Mouse (Mus musculus) retina, adult 2 months (tissue): ENCODE data around the gene Fhl5.
"Not testable (repeated sequence)": the region's sequence is repeated elsewhere in the genome, so short reads cannot be mapped to it uniquely, and the experiment has no call there.

ENCODE experiments used
- DNase-seq: peaks from one replicate; pipeline ENCODE4 v3.0.0-alpha.2; 2012; ENCODE audit warnings: low read depth, low spot score

Fhl5 gene

DNA sequence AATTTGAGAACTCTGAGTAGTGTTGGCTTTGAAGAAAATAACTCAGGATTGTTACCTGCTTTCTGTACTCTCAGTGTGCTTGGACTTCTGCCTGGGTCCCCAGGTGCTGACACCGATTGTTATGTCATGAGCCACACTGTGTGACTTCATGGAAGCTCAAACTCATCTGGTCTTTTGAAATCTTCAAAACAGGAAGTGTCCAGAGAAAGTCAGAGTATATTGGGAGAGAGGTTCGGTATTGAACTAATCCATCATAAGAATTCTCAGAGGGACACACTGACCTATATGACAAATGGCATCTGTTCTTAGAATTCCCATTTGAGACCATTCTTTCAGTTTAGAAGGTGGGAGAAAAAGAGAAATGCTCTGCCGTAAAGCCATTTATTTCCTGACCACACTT is at the start of gene Fhl5:
TSS of gene Fhl5 (minus strand) at position 101 of the 400 bp plus-strand sequence.
- no peak for DNase-seq

DNA sequence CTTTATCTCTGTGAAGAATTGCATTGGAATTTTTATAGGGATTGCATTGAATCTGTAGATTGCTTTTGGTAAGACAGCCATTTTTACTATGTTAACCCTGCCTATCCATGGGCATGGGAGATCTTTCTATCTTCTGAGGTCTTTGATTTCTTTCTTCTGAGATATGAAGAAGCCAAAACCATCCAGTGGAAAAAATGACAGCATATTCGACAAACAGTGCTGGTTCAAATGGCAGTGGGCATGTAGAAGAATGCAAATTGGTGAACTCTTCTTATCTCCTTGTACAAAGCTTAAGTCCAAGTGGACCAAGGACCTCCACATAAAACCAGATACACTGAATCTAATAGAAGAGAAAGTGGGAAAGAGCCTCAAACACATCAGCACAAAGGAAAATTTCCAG is 42.3 kb upstream of the Fhl5 start:
- not testable (repeated sequence) for DNase-seq

DNA sequence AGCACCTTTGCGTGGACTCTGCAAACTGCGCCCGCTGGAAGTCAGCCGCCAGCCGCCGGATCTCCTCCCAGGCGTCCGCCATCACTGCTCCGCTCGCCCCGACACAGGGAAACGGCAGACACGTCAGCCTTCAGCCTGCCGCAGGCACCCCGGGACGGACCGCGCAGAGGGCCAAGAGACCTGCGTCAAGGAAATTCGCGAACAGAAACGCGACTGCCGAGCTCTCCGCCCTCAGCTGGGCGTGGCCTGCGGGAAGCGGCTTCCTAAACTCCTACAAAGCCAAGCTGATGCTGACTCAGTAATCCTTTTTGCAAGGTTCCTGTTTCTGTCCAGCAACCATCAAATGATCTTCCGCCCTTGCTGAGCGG is 39.0 kb upstream of the Fhl5 start, which contains the start of gene Ufl1:
TSS of gene Ufl1 (minus strand) at position 151 of the 368 bp plus-strand sequence.
- peak; percentile 91 for DNase-seq

DNA sequence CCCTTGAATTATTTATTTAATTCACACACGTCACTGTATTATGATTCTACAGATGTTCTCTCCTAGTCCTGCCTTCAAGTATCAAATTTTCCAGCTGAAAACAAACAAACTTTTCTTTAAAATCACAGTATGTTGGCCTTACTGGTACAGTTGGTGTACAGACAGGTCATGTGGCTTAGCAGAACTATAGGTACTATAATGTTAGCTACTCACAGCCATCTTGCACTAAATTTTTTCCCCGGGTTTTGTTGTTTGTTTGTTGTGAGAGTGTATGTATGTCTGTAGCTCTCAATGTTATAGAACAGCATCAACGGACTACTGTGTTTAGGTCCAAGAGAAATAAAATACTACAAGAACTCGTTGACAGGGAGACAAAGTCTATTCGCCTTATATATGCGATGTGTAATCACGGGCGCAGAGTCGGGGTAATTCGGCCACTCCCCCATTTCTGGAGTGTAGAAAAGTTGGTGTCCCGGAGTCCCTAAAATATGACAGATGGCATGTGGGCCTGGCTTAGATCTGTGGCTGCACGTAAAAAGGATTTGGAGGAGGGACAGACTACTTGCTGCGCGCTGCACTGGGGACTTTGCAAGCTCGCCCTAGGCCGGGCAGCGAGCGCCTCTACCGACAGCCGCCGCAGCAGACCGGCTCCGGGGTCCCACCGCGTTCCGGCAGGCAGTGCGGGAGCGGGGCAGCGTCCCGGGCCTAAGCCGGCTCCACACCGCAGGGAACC is 38.4 kb upstream of the Fhl5 start:
- DNase-seq = no peak

DNA sequence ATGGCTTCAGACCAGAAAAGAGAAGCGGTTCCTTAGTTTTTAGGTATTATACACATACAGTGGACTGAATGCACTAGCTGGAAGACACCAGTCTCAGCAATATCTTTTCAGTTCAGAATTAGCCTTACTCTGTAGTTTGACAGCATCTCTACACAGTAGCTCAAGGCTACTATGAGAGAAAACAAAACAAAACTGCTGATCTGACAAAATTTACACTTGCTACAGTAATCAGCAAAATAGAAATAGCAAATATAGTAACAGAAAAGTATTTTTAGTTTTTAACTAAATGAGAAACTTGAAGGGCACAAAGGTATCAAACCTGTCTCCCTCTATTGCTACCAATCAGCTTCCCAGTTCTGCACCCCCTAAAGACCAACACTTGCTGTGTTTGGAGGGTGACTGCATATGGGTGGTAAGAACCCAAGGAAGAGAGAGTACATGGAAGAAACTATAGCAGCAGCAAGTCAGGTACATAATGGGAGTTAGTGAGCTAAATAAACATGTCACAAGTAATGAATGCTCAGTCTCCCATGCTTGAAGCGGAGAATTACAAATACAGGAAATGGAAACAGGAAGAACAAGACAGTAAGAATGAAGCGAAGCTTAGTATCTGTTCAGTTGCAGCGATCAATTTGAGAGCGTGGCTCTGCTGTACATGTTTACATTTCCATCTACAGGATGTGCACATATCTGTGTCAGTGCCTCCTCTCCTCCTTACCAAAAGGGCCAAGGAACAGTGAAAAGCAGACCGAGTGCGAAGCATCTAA is 30.4 kb upstream of the Fhl5 start:
- no peak for DNase-seq

DNA sequence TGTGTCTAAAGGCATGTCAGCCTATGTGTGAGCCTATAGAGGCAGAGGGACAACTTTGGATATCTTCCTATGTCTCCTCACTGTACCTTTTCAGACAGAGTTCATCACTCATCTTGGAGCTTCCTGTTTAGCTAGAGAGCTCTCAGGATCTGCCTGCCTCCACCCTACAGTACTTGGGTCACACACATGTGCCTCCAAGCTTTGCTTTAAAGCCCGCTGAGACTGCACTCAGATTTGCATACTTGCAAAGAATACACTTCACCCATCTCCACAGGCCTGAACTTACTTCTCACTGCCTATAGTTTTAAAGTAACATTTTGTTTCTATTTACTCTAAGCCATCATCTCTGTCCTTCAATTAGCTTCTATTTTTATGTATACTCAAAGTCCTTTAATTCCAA is 29.2 kb upstream of the Fhl5 start:
- DNase-seq = no peak

DNA sequence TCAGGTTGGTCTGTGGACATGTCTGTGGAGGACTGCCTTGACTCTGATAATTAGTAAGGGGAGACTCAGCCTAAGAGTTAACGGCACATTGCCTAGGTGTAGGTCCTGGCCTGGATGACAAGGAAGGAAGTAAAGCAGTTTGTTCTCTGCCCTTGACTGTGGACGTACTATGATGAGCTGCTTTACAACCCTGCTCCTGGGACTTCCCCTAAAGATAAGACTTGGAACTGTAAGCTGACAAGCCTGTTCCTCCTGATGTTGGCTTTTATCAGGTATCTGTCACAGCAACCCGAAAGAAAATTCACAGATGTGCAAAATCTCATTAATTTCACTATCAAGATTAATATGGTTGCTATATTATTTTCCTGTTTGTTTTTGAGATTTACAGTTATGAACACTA is 24.5 kb upstream of the Fhl5 start:
- DNase-seq = no peak

DNA sequence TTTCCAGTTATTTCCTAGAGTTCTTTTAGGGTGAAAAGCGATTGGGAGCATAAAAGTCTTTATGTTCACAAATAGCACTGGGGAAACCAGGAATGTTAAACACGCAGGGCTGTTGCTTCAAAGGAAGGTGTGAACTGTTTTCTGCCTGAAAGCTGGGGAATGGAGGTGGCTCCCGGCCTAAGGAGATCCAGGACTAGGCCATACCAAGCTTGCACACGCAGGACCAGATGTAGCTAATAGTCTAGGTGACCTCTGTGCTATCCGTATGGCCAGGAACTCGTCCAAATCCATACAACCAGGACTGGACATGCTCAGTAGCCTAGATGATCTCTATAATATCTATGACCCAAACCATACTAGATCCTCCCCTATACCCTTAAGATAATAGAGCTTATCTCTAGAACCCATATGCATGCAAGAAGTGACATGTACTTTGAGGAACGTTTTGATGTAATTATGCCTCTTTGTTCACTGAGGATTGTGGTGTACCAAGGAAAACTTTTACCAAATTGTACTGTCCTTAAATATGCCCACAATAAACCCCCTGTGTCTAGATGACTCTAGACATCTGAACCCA is 15.2 kb upstream of the Fhl5 start:
- DNase-seq = no peak

DNA sequence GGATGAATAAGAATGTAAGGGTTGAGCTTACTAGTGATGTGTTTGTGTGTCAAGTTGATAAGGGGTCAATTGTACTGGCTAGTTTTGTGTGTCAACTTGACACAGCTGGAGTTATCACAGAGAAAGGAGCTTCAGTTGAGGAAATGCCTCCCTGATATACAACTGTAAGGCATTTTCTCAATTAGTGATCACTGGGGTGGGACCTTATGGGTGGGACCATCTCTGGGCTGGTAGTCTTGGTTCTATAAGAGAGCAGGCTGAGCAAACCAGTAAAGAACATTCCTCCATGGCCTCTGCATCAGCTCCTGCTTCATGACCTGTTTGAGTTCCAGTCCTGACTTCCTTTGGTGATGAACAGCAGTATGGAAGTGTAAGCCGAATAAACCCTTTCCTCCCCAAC is 7.0 kb downstream of the Fhl5 start:
- not testable (repeated sequence) for DNase-seq

DNA sequence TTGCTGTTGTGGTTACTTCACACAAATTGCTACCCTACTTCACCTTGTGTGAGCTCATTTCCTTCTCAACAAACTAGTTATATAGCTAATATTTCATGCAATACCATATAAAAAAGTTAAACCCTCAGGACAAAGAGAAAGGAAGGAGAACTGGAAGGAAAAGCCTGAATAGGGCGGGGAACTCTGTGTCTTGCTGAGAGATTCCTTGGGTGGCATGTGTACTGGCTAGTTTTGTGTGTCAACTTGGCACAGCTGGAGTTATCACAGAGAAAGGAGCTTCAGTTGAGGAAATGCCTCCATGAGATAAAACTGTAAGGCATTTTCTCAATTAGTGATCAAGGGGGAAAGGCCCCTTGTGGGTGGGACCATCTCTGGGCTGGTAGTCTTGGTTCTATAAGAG is 8.9 kb downstream of the Fhl5 start:
- not testable (repeated sequence) for DNase-seq

DNA sequence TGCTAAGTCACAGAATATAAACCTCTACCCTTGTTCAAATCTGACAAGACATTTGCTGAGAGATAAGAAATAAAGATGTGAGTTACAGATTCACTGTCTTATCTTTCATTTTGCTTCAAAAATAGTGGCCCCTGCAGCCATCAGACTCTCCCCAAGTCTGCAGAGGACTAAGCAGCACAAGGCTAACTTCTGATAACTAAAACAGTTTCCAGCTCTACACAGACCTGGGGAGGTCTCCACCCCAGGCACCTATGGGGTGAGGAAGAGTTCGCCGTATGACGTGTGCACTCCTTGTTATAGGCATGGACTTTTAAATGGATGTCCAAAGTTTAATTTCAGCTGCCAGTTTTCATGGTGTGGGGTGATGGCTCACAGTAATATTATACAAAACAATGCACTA is 10.1 kb downstream of the Fhl5 start:
- DNase-seq = no peak

DNA sequence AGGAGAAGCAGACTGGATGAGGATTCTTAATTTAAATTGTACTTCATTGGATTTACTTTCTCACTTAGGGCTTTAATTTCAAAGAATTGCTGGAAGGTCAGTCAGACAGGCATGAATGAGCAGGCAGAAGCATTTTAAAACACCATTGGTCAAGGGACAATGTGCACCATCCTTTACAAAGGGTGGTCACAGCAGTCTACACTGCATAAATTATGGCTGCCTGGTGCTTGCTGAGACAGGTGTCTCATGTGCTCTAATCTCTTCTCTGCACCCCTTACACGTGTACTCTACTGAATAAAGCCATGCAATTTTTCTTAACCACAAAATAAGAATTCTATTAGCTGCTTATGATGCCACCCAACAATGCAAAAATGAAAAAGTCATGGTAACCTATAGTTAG is 15.1 kb downstream of the Fhl5 start:
- no peak for DNase-seq

DNA sequence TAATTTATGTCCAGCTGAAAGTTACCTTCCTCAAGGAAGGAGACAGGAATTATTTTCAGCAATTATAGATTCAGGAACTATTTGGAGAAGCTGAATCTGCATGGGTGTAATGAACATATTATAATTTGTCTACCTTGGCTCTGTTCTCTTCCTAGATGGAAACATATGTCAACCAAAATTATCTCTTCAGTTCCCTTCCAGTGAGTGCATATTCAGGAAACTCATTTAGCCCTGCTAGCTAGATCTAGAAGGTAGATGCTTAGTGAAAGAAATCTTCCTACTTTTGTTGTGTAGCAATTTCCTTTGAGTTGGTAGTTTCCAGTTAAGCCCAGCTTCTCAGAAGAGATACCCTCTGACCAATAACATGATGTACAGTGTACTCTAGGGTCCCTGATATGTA is 20.7 kb downstream of the Fhl5 start:
- no peak for DNase-seq

DNA sequence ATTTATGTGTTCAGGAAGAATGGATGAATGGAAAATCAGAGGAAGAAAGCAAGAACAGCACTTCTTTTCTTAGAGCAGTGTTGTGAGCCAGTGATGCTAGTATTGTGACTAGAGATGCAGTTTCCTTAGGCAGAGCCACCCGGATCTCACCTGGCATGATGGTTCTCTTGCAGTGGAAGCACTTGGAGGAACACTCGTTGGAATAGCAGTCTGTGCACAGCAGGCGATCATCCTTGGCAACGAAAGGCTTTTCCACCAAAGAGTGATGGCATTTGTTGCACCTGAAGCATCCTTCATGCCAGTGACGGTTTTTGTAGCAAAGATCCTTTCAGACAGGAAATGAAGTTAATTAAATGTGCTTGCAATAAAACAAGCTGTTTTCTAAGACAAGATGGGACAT is 29.2 kb downstream of the Fhl5 start:
- no peak for DNase-seq

DNA sequence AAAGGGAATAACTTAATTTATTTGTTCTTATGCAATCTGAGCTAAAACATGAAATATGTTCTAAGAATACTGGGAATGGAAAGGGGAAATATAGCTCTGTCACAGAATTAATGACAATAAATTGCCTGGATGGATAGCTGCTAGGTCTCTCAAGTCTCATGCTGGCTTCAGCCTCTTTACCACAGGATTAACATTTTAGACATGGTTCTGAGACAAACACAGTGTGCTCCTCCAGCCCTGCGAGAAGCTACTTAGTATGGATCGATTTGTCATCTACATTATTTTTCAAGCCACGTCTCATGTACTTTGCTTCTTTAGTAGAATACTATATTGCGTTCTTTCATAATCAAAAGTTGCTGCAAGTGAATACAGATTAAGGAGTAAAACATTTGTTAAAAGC is 36.5 kb downstream of the Fhl5 start:
- no peak for DNase-seq

DNA sequence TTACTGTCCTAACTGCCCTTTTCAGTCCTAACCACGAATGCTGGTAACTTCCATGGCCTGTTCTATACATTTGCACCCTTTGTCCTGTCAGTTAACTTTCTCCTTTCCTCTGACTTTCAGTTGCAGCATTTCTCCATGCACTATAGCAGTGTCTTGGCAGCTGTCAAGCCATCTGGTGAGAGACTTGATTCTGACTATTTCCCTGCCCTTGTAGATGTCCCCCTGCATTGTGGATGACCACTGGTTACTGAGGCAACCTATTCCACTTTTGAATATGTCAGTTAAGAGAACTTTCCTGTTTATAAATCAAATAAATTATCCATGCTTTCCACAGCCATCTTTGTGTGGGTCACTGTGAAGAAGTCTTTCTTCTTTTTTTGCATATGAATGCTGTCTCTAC is 45.4 kb downstream of the Fhl5 start:
- no peak for DNase-seq

DNA sequence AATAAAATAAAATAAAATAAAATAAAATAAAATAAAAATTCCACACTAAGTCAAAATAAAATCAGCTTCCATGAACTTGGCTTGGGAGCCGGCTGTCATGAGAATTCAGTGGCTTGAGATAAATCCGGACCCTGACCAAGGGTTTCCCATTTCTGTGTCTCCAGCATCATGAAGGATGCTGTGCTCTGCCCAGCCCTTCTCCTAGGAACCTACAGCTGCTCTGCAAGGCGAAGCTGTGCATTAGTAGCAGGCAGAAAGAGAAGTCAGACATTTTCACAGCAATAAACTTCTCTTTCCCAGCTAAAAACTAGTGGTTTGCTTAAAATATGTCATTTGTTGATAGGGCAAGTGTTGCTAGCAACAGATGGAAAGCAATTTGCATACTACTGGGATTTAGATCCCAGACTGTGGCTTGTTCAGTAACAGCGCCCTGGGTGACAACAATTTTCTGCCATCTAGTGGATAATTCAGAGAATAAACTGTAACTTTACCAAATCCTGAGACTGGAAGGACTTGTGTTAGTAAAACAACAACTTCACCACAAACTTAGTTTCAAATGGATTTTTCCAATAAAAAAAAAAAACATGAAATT is 63.0 kb downstream of the Fhl5 start:
- DNase-seq = no peak
